Mouse (Mus musculus) adrenal gland, postnatal 36 days (tissue): ENCODE results near the gene Wnk2. TPM values are rescaled to one million over a fixed set of nuclear protein-coding genes. Genes with fewer than 3 reads are reported as not detected.
A peak's percentile ranks its signal among the peaks of the same experiment; 100 is the strongest.

Experiments used
- DNase-seq, 2 experiments: peaks; one replicate each; pipeline ENCODE4 v3.0.0; 2021; ENCODE audit warnings: mixed read lengths in 1 of 2
- total RNA-seq, 2 experiments: library from RNA; stranded (reverse); gene quantifications; 2 replicates each; pipeline ENCODE4 v1.2.3; 2021

Gene Wnk2
- total RNA-seq, 2 experiments from 2014 or later: 2.0 TPM

DNA sequence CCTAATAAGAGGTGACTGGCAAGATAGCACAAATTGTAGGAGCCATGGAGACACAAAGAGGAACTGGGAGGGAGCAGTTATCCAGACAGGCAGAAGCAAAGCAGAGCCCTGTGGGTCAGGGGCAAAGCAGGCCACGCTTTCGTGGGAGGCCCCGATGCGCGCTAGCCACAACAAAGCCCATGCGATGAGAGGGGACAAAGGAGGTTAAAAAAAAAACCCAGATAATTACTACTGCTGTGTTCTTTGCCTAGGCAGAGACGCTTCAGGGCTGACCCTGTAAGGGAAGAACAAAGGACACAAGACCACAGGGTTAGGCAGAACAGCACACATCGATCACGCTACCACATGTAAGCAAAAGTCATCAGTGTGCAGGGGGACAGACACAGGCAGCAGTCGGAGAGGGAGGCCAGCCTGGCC lies 103.7 kb downstream of the Wnk2 start:
- no peak for DNase-seq

DNA sequence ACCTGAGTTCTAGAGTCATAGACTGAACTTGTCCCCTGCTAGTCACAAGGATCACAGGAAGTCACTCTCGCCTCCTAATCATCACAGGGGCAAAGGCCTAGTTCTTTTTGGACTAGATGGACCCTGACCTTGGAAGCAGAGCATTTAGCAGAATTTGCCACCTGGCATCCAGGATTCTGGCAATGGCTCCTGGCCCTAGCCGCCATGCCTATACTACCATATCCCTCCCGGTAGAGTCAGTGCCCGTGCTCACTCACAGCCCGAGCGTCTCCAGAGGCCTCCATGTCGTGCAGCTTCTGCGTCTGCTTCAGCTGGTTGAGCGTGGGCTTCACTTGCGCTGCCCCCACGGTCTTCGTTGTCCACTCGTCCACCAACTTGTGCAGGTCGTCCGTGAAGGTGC lies 105.4 kb downstream of the Wnk2 start:
- no peak for DNase-seq

DNA sequence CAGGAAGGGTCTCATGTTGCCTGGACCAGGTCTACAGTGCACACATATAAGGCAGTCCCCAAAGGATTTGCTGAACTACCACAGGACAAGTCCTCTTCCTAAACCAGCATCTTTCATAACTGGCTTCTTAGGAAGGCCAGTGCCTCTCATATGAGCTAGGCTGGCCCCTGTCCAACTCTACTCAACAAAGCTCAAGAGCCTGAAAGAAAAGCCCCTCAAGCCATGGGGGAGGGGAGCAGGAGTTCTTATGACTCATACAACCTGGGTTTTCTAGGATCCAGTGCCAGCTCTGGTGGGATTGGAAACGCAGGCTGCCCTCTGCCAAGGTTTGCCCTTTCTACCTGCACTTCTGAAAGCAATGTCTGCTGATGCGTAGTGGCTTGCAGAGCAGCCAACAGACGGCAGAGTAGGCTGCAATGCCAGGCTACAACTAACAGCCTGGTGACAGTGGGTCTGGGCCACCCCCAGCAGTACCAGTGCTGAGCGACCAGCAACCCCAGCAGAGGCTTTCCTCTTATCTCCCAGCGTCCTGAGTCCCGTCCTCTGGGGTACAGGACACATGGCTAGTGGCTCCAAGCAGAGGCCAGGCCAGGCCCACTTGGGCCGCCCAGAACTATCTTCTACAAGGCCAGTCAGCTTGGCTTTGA lies 110.8 kb downstream of the Wnk2 start:
- no peak for DNase-seq

DNA sequence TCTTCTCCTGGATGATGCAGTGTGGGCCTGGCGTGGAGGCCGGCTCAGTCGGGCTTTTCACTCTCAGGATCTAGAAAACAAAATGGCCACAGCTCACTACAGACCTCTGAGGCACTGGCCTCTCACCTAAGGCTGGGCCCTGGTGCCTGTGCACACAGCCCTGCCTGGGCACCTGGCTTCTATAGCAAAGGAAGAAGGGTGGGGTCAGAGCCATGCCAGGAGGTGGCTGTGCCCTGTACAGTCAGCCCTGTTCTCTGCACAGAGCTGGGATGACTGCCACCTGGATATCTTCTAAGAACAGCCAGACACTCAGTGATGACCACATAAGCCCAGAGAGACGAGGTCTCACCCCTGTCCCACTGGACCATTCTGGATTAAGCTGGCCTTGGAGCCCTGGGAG lies 111.4 kb downstream of the Wnk2 start:
- DNase-seq: no peak

DNA sequence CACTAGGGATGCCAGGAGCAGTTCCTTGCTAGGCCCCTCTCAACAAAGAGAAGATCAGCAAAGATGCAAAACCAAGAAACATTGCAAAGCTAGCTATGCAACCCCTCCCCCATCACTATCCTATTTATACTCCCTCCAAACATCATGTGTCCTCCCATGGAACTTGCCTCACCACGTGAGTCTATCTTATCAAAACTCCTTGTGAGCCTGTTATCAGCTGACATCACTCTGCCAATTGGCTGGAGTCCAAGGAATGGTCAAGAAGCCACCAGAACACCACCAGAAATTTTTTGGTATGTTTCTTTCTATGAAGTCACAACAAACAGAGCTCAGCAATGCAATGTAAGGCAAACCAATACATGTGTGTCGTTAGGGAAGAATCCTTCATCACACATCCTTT lies 116.8 kb downstream of the Wnk2 start:
- no peak for DNase-seq

DNA sequence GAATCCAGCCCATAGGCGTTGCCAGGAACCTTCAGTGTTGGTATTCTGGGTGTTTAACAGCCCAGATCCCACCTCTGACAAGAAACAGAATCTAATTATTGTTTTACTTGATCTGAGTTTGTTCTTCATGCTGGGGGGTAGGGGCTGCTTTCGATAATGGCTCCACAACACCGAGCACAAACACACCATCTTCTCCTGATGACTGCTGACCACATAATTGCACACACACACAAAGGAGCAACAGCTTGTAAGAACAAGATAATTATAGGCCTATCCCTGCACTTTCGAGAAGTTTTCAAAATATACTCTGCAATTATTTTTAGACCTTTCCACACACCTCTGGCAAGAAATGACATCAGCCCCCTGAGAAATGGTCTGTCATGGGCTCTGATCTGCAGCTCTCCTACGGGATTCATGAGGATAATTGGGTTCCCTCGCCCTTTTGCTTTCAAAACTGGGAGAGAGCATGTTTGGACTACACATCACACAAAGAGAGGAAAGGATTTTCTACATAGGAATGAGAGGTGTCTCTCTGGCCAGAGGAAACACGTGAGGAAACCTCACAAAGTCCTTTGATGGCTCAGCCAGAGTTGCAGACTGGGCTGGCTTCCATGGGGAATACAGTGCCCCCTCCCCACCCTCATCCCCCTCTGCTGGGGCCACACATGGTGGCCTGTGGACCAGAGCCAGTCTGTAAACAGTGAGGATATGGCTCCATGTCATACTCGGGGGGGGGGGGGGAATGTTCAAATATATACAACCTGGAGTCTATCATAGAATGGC lies 118.9 kb downstream of the Wnk2 start:
- DNase-seq: no peak

DNA sequence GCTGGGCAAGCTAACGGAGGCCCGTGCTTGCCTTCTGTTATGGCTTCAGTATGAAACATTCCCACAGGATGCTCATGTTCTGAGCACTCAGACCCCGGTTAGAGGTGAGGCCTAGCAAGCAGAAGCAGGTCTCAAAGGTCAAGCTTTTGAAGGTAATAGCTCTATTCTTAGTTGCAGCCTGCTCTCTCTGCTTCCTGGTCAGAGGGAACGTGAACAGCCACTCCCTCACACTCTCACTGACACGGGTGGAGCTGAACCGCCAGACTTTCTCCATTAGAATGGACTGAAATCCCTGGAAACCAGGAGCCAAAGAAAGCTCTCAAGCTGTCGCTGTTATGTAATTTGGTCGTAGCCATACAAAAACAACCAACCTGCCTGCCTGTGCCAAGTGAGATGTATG lies 120.8 kb downstream of the Wnk2 start:
- no peak for DNase-seq

DNA sequence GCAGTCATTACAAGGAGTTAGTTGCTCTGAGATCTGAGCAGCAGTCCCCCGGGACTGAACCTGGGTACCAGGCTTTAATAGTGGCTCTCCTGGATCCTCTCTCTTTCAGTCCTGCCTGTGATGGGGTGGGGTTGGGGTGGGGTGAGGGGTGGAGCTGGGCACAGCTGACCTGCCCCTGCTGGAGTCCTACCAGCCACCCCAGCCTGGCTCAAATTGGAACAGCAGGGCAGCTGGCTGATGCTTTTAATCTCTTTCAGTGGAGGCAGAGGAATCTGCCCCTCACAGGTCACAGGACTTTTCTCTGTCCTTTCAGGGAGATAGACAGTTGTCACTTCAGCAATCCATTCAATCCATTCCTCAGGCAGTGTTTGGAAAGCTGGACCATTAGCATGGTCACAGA lies 122.3 kb downstream of the Wnk2 start:
- no peak for DNase-seq

DNA sequence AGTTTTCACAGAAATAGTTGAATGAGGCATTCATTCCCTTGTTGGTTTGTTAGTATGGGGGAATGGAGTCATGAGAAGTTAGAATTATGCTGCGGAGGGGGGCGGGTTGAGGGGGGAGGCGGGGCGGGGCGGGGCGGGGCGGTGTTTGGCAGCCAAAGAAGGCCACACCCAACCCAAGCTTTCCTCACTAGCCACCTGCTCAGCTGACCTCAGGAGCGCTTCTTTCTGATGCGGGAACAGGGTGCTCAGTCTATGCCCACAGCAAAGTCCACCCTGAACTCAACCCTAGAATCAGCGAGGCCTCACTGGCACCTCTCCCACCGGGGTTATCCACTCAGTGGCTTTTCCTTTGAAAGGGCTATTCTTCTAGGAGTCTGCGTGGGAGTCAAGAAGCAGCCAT lies 123.1 kb downstream of the Wnk2 start:
- DNase-seq: no peak

DNA sequence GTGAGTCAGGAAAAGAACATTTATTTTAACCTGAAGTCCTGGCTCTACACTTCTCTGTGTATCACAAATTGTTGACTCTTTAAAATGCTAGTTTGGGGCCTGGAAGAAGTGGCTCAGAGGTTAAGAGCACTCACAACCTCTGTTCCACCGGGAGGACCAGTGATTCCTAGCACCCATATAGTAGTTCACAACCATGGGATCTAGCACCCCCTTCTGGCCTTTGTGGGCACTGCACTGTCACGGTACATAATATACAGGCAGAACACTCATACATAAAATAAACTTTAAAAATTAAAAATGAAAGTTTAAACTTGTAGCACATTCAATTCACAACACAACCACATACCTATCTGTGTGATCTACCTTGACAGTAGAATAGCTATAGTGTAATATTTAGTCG lies 126.1 kb downstream of the Wnk2 start:
- DNase-seq: peak; percentile 56 to 61

DNA sequence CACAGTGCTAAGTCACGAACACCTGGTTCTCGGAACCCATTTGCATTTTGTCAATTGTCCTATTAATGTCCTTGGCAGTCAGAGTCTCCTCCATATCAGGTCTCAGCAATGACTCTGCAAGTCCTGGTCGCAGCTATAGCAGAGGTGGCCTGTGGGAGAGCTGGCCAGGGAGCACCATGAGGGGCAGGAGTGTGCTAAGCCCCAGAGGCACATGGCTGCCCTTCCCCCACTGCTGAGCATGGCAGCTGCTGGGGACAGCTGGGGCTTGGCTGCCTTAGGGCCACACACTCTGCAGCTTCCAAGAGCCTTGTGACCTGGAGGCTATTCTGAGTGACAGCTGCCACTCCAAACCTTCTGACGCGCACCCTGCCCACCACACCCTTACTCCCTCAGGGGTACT lies 127.7 kb downstream of the Wnk2 start:
- DNase-seq: no peak

DNA sequence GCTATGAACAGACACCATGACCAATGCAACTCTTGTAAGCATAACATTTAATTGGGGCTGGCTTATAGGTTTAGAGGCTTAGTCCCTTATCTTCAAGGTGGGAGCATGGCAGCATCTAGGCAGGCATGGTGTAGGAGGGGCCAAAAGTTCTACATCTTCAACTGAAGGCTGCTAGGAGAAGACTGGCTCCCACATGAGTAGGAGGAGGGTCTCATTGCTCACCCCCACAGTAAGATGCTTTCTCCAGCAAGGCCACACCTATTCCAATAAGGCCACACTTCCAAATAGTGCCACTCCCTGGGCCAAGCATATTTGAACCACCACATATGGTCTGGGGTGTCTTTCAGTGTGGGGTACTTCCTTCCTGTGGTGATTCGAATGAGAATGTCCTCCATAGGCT lies 130.4 kb downstream of the Wnk2 start:
- no peak for DNase-seq

DNA sequence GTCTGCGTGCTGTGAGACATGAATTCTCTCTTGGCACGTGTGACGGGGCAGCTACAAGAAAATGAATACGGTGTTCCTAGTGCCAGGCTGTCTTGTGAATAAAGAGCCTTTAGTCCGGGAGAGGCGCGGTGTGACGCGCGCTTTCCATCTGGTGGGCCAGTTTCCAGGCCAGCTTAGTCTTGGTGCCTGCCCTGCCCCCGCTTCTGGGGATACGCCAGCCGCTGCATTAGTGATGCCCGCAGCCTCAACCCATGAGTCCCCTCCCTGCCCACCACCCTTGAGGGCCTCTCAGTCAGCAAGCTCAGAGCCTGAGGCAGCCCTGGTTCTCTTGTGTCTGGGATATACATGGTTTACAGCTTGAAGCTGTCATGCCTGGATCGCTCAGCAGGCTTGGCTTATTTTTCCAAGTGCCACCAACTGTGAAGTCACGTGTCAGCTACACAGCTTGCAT lies 131.5 kb downstream of the Wnk2 start:
- peak; percentile 57 to 58 for DNase-seq

DNA sequence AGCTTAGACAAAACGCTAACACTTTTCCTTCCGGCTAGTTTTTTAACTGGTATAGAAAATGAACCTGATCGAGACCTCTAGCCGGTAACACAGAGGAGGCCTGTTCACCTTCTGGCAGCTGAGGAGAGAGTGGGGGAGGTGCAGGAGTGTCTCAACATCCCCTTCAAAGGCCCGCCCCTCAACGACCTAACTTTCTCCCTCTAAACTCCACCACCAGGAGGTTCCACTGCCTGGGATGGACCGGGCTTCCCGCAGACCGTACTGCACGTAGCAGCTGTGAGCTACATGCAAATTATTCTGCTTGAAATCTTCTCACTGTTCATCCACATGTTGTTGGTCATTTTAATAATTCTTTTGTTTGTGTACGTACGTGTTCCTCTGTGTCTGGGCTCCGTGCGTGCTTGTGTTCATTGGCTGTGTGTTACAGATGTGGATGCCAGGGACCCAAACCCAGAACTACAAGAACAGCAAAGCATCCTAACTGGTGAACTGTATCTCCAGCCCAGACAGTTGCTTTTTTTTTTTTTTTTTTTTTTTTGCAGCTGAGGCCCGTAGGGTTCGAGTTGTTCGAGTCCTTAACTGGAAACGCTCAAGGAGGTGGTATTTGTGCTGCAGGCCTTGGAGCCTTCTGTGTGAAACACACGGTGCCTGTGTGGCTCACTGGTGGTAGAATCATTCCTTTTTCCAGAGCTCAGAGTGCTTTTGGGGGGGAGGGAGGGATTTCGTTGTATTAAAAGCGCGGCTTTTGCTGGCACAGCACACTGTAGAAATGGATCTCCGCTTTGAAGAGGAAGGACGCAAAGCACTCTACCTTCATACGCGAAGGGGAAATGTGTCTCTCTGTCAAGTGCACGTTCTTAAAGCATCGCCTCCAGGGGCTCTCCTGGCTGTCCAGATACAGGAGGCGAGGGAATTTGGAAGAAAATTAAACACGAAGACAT lies 132.2 kb downstream of the Wnk2 start:
- DNase-seq: no peak

DNA sequence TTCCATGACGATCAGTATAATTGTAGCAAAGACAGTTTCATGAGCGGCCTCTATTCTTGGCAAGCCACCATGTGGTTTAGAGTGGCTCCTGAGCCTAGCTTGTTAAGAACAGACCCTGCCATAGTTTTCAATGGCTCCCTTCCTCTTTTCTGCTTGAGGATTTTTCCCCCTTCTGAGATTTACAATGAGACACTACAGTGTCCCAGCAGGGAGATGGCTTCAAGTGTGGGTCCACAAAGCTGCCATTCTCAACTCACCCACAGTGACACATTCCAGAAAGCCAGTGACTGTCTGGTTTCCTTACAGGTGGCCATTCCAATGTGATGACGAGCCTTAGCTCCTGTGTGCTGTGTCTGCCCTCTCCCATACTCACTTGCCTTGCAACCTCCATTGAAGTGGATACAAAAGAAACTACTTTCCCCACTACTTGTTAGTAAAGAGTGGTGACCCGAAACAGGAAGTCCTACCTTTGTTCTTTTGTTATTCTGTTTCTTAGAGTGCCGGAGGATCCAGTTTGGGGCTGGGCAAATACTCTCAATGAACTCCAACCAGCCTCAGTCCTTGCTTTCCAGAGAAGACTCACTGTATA lies 134.5 kb downstream of the Wnk2 start:
- no peak for DNase-seq

DNA sequence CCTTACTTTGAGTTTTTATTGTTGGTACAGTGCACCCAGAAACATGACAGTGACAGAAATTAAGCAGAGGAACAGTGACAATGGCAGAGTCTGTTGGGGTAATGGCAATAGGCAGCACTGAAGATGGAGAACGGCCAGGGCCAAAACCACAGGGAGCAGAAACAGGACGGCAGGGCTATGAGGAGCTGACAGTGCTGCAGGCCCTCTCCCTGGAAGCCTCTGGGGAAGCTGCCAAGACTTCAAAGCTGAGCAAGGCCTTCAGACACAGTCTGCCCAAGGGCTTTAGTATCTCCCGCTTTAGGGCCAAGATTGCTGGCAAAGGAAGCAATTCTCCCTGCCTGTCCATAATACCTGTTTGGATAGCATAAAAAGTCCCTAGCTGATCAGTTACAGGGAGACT lies 146.1 kb downstream of the Wnk2 start:
- peak; percentile 84 to 85 for DNase-seq

DNA sequence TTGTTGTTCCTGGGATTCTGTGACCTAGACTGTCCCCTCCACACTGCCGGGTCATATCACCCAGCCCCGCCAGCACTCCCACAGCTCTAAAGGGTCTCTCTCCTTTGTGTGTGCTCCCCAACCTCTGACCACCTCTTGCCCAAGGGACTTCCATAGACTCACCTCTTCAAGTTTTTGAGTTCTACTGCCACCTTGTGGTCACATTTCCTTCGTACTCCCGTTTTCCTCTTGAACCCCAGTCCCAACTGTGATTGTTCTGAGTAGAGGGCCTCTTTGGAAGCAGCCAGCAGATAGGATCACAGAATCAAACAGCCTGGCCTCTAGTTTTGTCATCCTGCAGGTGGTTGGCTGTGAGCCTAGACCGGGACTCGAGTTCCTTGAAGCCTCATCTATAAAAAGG lies 149.2 kb downstream of the Wnk2 start:
- DNase-seq: peak; percentile 44 to 74

DNA sequence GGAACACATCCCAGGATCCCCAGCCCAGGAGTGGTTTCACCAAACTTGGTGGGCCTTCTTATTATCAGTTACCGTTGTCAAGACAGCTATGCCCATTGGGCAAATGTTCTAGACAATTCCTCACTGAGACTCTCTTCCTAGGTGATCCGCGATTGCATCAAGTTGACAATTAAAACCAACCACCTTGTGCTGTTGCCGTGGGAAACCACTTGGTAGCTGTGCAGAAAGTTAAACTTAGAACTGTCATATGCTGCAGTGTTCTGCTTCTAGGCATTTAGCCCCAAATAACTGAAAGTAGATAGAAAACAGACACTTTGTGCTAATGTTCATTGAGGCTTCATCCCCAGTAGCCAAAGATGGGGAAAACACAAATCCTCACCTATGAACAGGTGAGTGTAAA lies 151.1 kb downstream of the Wnk2 start:
- no peak for DNase-seq

DNA sequence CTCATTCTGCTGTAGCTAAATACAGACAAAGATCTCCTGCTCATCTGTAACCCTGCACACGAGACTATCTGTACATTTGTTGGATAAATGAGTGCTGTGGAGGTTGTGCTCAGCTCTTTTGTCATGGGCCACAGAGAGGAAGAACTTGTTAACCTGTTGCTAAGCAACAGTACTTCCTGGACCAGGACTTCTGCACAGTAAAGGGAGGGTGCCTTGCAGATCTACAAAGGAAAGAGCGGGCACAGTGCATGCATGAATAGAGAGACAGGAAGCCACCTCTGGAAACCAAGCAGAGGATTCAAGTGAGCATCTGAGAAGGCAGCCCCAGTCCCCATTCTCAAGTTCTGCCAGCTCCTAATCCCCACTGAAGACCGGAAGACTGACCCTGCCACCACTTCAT lies 152.9 kb downstream of the Wnk2 start:
- DNase-seq: no peak

DNA sequence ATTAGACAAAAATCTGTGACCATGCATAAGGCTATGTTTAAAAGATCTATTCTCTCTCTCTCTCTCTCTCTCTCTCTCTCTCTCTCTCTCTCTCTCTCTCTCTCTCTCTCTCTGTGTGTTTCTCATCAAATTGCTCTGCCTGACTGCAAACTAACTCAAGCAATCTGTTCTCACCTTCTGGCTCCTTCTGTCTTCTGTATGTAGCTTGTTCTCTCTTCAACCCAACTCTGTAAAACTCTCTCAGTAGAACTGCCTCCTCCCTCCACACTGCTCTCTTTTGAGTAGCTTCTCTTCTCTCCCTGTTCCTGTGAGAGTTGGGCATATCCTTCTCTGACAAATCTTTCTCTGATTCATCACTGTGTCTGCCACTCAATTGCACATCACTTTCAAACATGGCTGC lies 154.9 kb downstream of the Wnk2 start:
- DNase-seq: no peak

DNA sequence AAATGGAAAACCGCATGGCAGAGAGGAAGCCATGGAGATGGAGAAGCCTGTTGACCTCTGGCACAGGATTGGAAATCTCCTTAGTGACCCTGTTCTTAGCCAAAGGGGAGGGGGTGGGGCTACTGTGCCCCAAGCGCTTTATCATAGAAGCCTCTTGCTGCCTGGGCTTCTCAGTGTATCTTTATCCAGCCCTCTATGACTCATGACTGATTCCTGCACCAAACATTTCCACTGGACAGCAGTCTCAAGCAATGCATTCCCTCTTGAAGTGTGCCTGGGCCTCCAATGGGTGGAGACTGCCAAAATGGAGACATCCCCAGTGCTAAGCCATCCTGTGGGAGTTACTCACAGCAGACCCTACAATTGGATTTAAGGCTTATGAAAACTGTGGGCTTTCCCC lies 157.7 kb downstream of the Wnk2 start:
- DNase-seq: peak in 1 of 2 experiments; percentile 14
